Mouse (Mus musculus): ENCODE results near the gene Grb14.

DNA sequence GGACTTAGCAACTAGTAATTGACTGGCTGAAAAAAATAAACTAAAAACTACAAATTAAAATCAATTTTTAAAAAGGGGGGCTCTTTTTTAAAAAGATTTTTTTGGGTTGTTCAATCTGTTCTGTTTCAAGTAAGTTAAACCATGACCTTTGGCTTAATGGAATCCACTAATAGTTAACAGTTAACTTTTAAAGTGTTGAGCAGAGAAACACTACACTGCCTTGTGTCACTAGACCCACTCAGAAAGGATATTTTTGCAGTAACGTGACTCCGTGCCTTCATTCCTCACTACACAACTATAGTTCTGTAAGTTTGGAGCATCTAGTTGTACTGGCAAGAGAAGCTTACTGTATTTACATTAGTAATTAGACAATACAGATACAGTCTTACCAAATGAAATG is 50.2 kb downstream of the Grb14 start:
- TF ChIP-seq POLR2A (IDR thresholded peaks at IDR 0.05; ENCODE audit: borderline replicate concordance, low read depth, low read length) (no peak), CTCF (IDR thresholded peaks at IDR 0.05; ENCODE audit: low read depth, low read length) (no peak)
